Mouse (Mus musculus) urinary bladder, postnatal 36 days (tissue): ENCODE data around the gene Lrrc41.
A peak's percentile ranks its signal among the peaks of the same experiment; 100 is the strongest.

Experiments
- DNase-seq, 2 experiments: peaks; one replicate each; pipeline ENCODE4 v3.0.0; 2022; ENCODE audit warnings: low spot score in 2 of 2, mixed read lengths in 1 of 2

Gene Lrrc41

GRCm38 (mm10) chr4:116077240-116078095 lies 2.4 kb downstream of the Lrrc41 start:
- DNase-seq = no peak

- no peak for DNase-seq
Measured at GRCm38 (mm10) chr4:116088510-116089249, 13.6 kb downstream of the Lrrc41 start.

- DNase-seq = no peak
Measured at GRCm38 (mm10) chr4:116096291-116096690, 21.2 kb downstream of the Lrrc41 start.

- peak; percentile 28 to 38 for DNase-seq
Measured at GRCm38 (mm10) chr4:116097211-116097610, 22.1 kb downstream of the Lrrc41 start.

GRCm38 (mm10) chr4:116100959-116101358 lies 25.9 kb downstream of the Lrrc41 start:
- DNase-seq = no peak

- DNase-seq = no peak
Measured at GRCm38 (mm10) chr4:116105278-116105677, 30.2 kb downstream of the Lrrc41 start.

GRCm38 (mm10) chr4:116110695-116111094 lies 35.6 kb downstream of the Lrrc41 start:
- no peak for DNase-seq

GRCm38 (mm10) chr4:116111486-116111885 lies 36.4 kb downstream of the Lrrc41 start:
- no peak for DNase-seq

GRCm38 (mm10) chr4:116122762-116123161 lies 47.7 kb downstream of the Lrrc41 start:
- no peak for DNase-seq

- DNase-seq = peak; percentile 58 to 82
Measured at GRCm38 (mm10) chr4:116123602-116124519, 48.8 kb downstream of the Lrrc41 start, which contains the start of the genes Rad54l and Pomgnt1. TSS of gene Rad54l (minus strand) at chr4:116123690. TSS of gene Pomgnt1 (plus strand) at chr4:116123840.

- no peak for DNase-seq
Measured at GRCm38 (mm10) chr4:116125803-116126386, 50.8 kb downstream of the Lrrc41 start.

- DNase-seq = no peak
Measured at GRCm38 (mm10) chr4:116127956-116128355, 52.9 kb downstream of the Lrrc41 start.

- no peak for DNase-seq
Measured at GRCm38 (mm10) chr4:116133126-116133525, 58.1 kb downstream of the Lrrc41 start.

GRCm38 (mm10) chr4:116134990-116135389 lies 59.9 kb downstream of the Lrrc41 start:
- no peak for DNase-seq

- DNase-seq = no peak
Measured at GRCm38 (mm10) chr4:116137421-116137996, 62.4 kb downstream of the Lrrc41 start.

- DNase-seq = no peak
Measured at GRCm38 (mm10) chr4:116140801-116141574, 65.9 kb downstream of the Lrrc41 start.

- no peak for DNase-seq
Measured at GRCm38 (mm10) chr4:116141736-116142135, 66.7 kb downstream of the Lrrc41 start.

GRCm38 (mm10) chr4:116142269-116142668 lies 67.2 kb downstream of the Lrrc41 start:
- no peak for DNase-seq

- no peak for DNase-seq
Measured at GRCm38 (mm10) chr4:116143317-116143811, 68.3 kb downstream of the Lrrc41 start.
